Mouse (Mus musculus) retina, postnatal 1 day (tissue): ENCODE results near the gene Gm29582.
"Not testable (repeated sequence)": the region's sequence is repeated elsewhere in the genome, so short reads cannot be mapped to it uniquely, and the experiment has no call there.

ENCODE experiments used
- DNase-seq: peaks from one replicate; pipeline ENCODE4 v3.0.0-alpha.2; 2012

Gene Gm29582

DNA sequence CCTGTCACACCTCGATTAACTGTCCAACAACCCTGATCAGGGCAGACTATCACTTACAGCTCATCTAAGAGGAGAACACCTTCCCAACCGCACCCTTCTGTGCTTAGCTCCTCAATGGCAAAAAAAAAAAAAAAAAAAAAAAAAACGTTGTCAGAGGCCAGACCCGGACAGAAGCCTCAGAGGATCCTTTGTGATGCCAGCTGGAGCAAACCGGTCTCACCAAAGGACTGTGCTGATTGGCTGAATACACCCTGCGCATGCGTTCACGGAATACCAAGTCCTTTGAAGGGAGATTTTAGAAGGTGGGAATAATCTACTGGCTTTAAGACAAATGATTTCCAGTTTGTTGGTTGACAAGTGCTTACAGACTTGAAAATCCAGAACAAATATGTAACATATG lies at the start of gene Gm29582:
TSS of gene Gm29582 (minus strand) at position 101 of the 400 bp plus-strand sequence.
- not testable (repeated sequence) for DNase-seq
